Mouse (Mus musculus): ENCODE measurements at regions not wholly inside any gene's neighbourhood (a gene's known extent, or its start where the extent isn't known, plus 50 kb on each side); places are given as distances from the start of the nearest gene placed in this dataset.

- ATAC-seq (ENCODE audit: low FRiP score, low read depth) = no peak
- H3K9ac ChIP-seq (ENCODE audit: low read depth, low read length, severe bottlenecking) = no peak overlapping the region
- H3K4me1 ChIP-seq (ENCODE audit: control insufficient read depth, insufficient read depth, low read length) = no peaks in the 10 kb centered on the region
- no peaks in the 10 kb centered on the region for H3K36me3 ChIP-seq (ENCODE audit: control insufficient read depth, insufficient read depth, low read length)
- DNase-seq (ENCODE audit: low spot score) = no peak
- H3K4me2 ChIP-seq (replicated peaks; ENCODE audit: low read depth, low read length, severe bottlenecking) = no peak overlapping the region
- no peaks in the 10 kb centered on the region for H3K27me3 ChIP-seq (ENCODE audit: control insufficient read depth, insufficient read depth, low read length)
- H3K27ac ChIP-seq (replicated peaks; ENCODE audit: low read depth, low read length) = no peak overlapping the region
- 76% methylated on average over 4 of the region's 4 CpGs for WGBS
- no peaks in the 10 kb centered on the region for H3K9me3 ChIP-seq (ENCODE audit: control insufficient read depth, low read length)
- TF ChIP-seq POLR2A (IDR thresholded peaks at IDR 0.05; ENCODE audit: borderline replicate concordance, extremely low read depth, insufficient read depth, insufficient read length) = no peak
- no peak overlapping the region for H3K4me3 ChIP-seq (replicated peaks; ENCODE audit: low read length)
Observed at GRCm38 (mm10) chr4:91081447-91081846, 319.1 kb downstream of the Elavl2 start.

DNA sequence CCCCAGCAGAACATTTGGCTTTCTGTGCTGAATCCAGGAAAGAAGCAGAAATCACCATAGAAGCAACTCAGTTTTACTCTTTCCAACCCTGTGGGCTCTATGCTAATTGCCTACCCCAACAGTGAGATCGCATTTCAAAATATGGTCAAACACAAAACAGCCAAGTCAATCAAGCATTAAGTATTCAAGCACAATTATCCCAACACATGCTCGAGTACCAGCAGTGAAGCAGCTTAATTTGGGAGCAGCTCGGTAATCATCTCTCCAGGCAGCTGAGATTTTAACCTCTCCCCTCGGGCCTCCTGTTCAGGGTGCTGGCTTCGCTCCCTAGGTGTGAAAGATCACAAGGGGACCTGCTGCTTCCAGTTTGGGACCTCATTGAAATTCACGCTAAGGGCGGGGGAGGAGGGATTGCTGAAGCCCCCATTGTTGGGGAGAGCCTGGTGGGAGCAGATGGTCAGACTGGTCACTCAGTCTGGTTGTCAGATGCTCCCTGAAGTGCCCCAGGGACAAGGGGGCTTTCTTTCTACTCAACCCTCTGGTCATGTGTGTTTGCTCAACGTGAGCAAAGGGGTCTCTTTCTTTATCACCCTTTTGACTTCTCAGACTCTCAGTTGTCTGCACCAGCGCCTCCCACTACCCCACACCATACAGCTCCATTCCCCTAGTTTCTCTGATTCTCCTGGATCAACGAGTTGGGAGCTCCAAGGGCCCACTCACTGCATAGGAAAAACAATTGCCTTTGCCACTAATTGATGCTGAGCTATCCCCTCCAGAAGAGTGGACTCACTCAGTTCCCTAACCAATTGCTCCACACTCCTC is 319.8 kb downstream of the Elavl2 start:
- Histone ChIP-seq H3K4me2 (replicated peaks; ENCODE audit: low read depth, low read length, severe bottlenecking) (no peak overlapping the region), H3K4me1 (ENCODE audit: control insufficient read depth, insufficient read depth, low read length) (no peaks in the 10 kb centered on the region), H3K9ac (ENCODE audit: low read depth, low read length, severe bottlenecking) (no peak overlapping the region), H3K36me3 (ENCODE audit: control insufficient read depth, insufficient read depth, low read length) (no peaks in the 10 kb centered on the region), H3K9me3 (ENCODE audit: control insufficient read depth, low read length) (no peaks in the 10 kb centered on the region), H3K27me3 (ENCODE audit: control insufficient read depth, insufficient read depth, low read length) (no peaks in the 10 kb centered on the region), H3K4me3 (replicated peaks; ENCODE audit: low read length) (no peak overlapping the region), H3K27ac (replicated peaks; ENCODE audit: low read depth, low read length) (no peak overlapping the region)
- WGBS = 26% methylated on average over 10 of the region's 10 CpGs
- ATAC-seq (ENCODE audit: low FRiP score, low read depth) (no peak), DNase-seq (ENCODE audit: low spot score) (no peak)
- TF ChIP-seq POLR2A (IDR thresholded peaks at IDR 0.05; ENCODE audit: borderline replicate concordance, extremely low read depth, insufficient read depth, insufficient read length) = no peak

DNA sequence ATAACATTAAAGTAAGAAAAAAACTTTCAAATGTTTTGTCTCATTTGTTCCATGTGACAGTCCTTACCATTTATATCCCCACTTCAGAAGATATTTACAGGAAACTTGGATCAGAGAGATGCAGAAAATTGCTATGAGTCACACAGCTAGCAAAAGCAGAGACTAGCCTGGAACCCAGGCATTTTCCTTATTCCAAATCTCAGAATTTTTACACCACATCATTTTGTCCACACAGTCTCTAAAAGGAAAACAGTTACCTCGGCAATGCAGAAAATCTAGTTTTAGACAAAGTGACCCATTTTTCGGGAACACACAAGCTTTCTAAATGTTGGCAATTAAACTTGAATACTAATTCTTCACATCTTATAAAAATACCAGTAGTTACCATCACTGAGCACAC is 329.3 kb downstream of the Elavl2 start:
- Histone ChIP-seq H3K9ac (ENCODE audit: low read depth, low read length, severe bottlenecking) (no peak overlapping the region), H3K4me3 (replicated peaks; ENCODE audit: low read length) (no peak overlapping the region), H3K27ac (replicated peaks; ENCODE audit: low read depth, low read length) (no peak overlapping the region), H3K27me3 (ENCODE audit: control insufficient read depth, insufficient read depth, low read length) (no peaks in the 10 kb centered on the region), H3K9me3 (ENCODE audit: control insufficient read depth, low read length) (no peaks in the 10 kb centered on the region), H3K4me2 (replicated peaks; ENCODE audit: low read depth, low read length, severe bottlenecking) (no peak overlapping the region), H3K36me3 (ENCODE audit: control insufficient read depth, insufficient read depth, low read length) (no peaks in the 10 kb centered on the region), H3K4me1 (ENCODE audit: control insufficient read depth, insufficient read depth, low read length) (no peaks in the 10 kb centered on the region)
- DNase-seq (ENCODE audit: low spot score) = no peak
- ATAC-seq (ENCODE audit: low FRiP score, low read depth) = no peak
- TF ChIP-seq POLR2A (IDR thresholded peaks at IDR 0.05; ENCODE audit: borderline replicate concordance, extremely low read depth, insufficient read depth, insufficient read length) = no peak
- WGBS = 89% methylated on average over 2 of the region's 2 CpGs

GRCm38 (mm10) chr4:91060933-91061332 is 339.7 kb downstream of the Elavl2 start:
- Histone ChIP-seq H3K4me1 (ENCODE audit: control insufficient read depth, insufficient read depth, low read length) (no peaks in the 10 kb centered on the region), H3K9ac (ENCODE audit: low read depth, low read length, severe bottlenecking) (no peak overlapping the region), H3K36me3 (ENCODE audit: control insufficient read depth, insufficient read depth, low read length) (no peaks in the 10 kb centered on the region), H3K4me3 (replicated peaks; ENCODE audit: low read length) (no peak overlapping the region), H3K27me3 (ENCODE audit: control insufficient read depth, insufficient read depth, low read length) (no peaks in the 10 kb centered on the region), H3K4me2 (replicated peaks; ENCODE audit: low read depth, low read length, severe bottlenecking) (no peak overlapping the region), H3K9me3 (ENCODE audit: control insufficient read depth, low read length) (no peaks in the 10 kb centered on the region), H3K27ac (replicated peaks; ENCODE audit: low read depth, low read length) (no peak overlapping the region)
- no peak for DNase-seq (ENCODE audit: low spot score)
- 78% methylated on average over 2 of the region's 2 CpGs for WGBS
- TF ChIP-seq POLR2A (IDR thresholded peaks at IDR 0.05; ENCODE audit: borderline replicate concordance, extremely low read depth, insufficient read depth, insufficient read length) = no peak
- no peak for ATAC-seq (ENCODE audit: low FRiP score, low read depth)

- no peak overlapping the region for H3K9ac ChIP-seq (ENCODE audit: low read depth, low read length, severe bottlenecking)
- H3K4me3 ChIP-seq (replicated peaks; ENCODE audit: low read length) = no peak overlapping the region
- H3K36me3 ChIP-seq (ENCODE audit: control insufficient read depth, insufficient read depth, low read length) = no peaks in the 10 kb centered on the region
- no peak overlapping the region for H3K4me2 ChIP-seq (replicated peaks; ENCODE audit: low read depth, low read length, severe bottlenecking)
- DNase-seq (ENCODE audit: low spot score) (no peak), ATAC-seq (ENCODE audit: low FRiP score, low read depth) (no peak)
- H3K4me1 ChIP-seq (ENCODE audit: control insufficient read depth, insufficient read depth, low read length) = no peaks in the 10 kb centered on the region
- no peaks in the 10 kb centered on the region for H3K9me3 ChIP-seq (ENCODE audit: control insufficient read depth, low read length)
- H3K27ac ChIP-seq (replicated peaks; ENCODE audit: low read depth, low read length) = no peak overlapping the region
- H3K27me3 ChIP-seq (ENCODE audit: control insufficient read depth, insufficient read depth, low read length) = no peaks in the 10 kb centered on the region
- no peak for TF ChIP-seq POLR2A (IDR thresholded peaks at IDR 0.05; ENCODE audit: borderline replicate concordance, extremely low read depth, insufficient read depth, insufficient read length)
- 83% methylated on average over 2 of the region's 2 CpGs for WGBS
Observed at GRCm38 (mm10) chr4:91051913-91052312, 348.7 kb downstream of the Elavl2 start.
